Mouse (Mus musculus): ENCODE measurements at regions not wholly inside any gene's neighbourhood (a gene's known extent, or its start where the extent isn't known, plus 50 kb on each side); places are given as distances from the start of the nearest gene placed in this dataset.

DNA sequence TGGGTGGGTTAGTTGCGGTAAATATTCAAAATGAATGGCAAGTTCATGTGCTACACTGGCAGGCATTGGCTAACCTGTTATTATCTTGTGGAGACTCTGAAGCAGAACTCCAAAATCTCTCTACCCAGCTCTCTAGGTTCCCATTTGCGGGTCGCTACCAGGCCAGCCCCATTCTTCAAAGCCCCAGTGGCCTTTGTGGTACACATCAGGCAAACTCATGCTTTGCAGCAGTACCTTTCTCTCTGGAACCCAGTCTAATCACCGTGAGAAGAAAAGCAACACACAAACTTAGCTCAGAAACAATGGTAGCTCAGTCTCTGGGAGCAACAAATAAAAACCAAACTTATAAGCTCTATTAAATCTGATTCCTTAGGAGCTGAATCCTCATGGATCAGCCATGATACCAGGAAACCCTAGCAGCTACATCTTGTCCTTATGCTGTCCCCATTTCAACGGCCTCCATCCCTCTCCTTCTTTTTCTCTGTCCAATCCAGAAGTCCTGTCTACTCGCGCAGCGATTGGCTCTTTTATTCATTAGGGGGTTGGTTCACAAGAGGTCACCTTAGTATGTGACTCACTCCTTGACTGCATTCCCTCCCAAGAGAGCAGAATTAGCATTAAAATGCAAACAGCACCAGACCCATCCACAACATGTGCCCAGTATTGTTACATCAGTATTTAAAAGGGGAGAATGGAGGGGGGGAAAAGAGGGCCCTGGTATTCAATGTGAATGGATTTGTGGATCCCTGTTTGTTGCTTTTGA, 400.0 kb upstream of the Adgrb3 start:
- Histone ChIP-seq H3K27ac (ENCODE audit: insufficient read depth, low read depth, low read length, poor library complexity, severe bottlenecking) (no peak overlapping the region), H3K9ac (ENCODE audit: insufficient read depth, low read depth, low read length, poor library complexity, severe bottlenecking) (no peak overlapping the region), H3K9me3 (ENCODE audit: control insufficient read depth, insufficient read depth, low read depth, low read length) (no peaks in the 10 kb centered on the region), H3K36me3 (ENCODE audit: control insufficient read depth, insufficient read depth, low read length, poor library complexity, severe bottlenecking) (no peaks in the 10 kb centered on the region), H3K4me3 (ENCODE audit: insufficient read depth in 1 of 2, low read depth in 1 of 2, low read length in 2 of 2, poor library complexity in 1 of 2, severe bottlenecking in 1 of 2) (no peak overlapping the region), H3K4me1 (ENCODE audit: control insufficient read depth in 2 of 2, insufficient read depth in 2 of 2, low read length in 2 of 2, poor library complexity in 1 of 2) (no peaks in the 10 kb centered on the region)
- no peak for TF ChIP-seq MAFK (IDR thresholded peaks at IDR 0.05; ENCODE audit: insufficient read depth, low read depth, low read length)
- no peak for TF ChIP-seq CHD2 (IDR thresholded peaks at IDR 0.05; ENCODE audit: low read depth, low read length)
- TF ChIP-seq HCFC1 (IDR thresholded peaks at IDR 0.05; ENCODE audit: borderline replicate concordance, insufficient read depth, low read length), result no peak
- TF ChIP-seq ZNF384 (IDR thresholded peaks at IDR 0.05; ENCODE audit: low read depth, low read length), result no peak
- no peak for TF ChIP-seq ZC3H11A (IDR thresholded peaks at IDR 0.05; ENCODE audit: borderline replicate concordance, low read depth, low read length)
- in situ Hi-C loops (cut with MboI; ENCODE audit: low sequenced_read_pairs in 2 of 2, unreplicated experiment in 2 of 2), result no loop called here
- peak; percentile 17 for DNase-seq (ENCODE audit: low read depth, low spot score)

DNA sequence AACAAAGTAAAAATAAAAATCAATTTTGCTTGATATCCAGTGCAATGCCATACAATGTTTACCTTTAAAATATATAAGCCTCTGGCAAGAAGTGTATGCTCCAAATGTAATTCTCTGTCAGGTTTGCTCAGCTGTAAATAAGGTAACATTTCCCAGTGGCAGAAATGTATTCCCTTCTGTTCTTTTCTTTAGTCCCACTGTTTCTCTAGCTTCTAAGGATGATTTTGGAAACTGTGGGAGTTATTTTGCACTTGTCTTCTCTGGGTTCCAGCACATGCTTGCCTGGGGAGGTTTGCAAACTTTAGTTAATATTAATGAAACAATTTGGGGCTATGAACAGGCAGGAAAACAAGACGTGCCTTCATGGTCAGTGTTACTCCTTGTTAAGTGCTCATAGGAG, 374.9 kb upstream of the Adgrb3 start:
- in situ Hi-C loops (cut with MboI; ENCODE audit: low sequenced_read_pairs in 2 of 2, unreplicated experiment in 2 of 2), result no loop called here
- H3K9ac ChIP-seq (ENCODE audit: insufficient read depth, low read depth, low read length, poor library complexity, severe bottlenecking), result no peak overlapping the region

More for the DNA sequence above, 374.9 kb upstream of the Adgrb3 start:
- Histone ChIP-seq H3K4me1 (ENCODE audit: control insufficient read depth in 2 of 2, insufficient read depth in 2 of 2, low read length in 2 of 2, poor library complexity in 1 of 2) (no peaks in the 10 kb centered on the region), H3K9me3 (ENCODE audit: control insufficient read depth, insufficient read depth, low read depth, low read length) (no peaks in the 10 kb centered on the region), H3K36me3 (ENCODE audit: control insufficient read depth, insufficient read depth, low read length, poor library complexity, severe bottlenecking) (no peaks in the 10 kb centered on the region), H3K27ac (ENCODE audit: insufficient read depth, low read depth, low read length, poor library complexity, severe bottlenecking) (no peak overlapping the region), H3K4me3 (ENCODE audit: insufficient read depth in 1 of 2, low read depth in 1 of 2, low read length in 2 of 2, poor library complexity in 1 of 2, severe bottlenecking in 1 of 2) (no peak overlapping the region)
- TF ChIP-seq HCFC1 (IDR thresholded peaks at IDR 0.05; ENCODE audit: borderline replicate concordance, insufficient read depth, low read length) (no peak), ZNF384 (IDR thresholded peaks at IDR 0.05; ENCODE audit: low read depth, low read length) (no peak), MAFK (IDR thresholded peaks at IDR 0.05; ENCODE audit: insufficient read depth, low read depth, low read length) (no peak), ZC3H11A (IDR thresholded peaks at IDR 0.05; ENCODE audit: borderline replicate concordance, low read depth, low read length) (no peak), CHD2 (IDR thresholded peaks at IDR 0.05; ENCODE audit: low read depth, low read length) (no peak)
- DNase-seq (ENCODE audit: low read depth, low spot score), result no peak

Data from ES-E14 (cell line).